Mouse (Mus musculus): ENCODE measurements around the gene Cntn5.

DNA sequence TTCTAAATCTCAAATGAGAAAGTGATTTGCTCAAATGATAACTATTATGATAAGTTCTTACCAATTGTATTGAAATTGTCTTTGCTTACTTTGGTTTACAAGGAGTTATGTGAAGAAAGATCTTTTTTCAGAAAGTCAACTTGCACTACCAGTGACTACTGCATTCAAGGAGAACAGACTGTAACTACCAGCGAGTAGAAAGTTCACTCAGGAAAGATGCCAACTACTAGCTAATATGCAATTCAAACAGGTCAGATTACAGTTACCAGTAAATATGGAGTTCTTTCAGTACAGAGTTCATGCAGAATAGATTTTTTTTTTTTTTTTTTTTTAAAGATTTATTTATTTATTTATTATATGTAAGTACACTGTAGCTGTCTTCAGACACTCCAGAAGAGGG lies 795.4 kb downstream of the Cntn5 start:
- no peak for TF ChIP-seq CTCF (conservative IDR thresholded peaks at IDR 0.05; ENCODE audit: low read length)
- no peak for TF ChIP-seq POU5F1 (IDR thresholded peaks at IDR 0.05; ENCODE audit: borderline replicate concordance, low read length)
- TF ChIP-seq NANOG (IDR thresholded peaks at IDR 0.05; ENCODE audit: borderline replicate concordance, low read length): no peak
